Mouse (Mus musculus): ENCODE data around the gene Kl. TPM values are rescaled to one million over a fixed set of nuclear protein-coding genes. Genes with fewer than 3 reads are reported as not detected.

Gene Kl
- polyA plus RNA-seq, 1 experiment from 2014 or later: 0.16 TPM

GRCm38 (mm10) chr5:150945576-150945975 is 6.8 kb upstream of the Kl start:
- peak; percentile 40 for TF ChIP-seq CTCF (IDR thresholded peaks at IDR 0.05; ENCODE audit: low read depth)
- WGBS: 96% methylated on average over 2 of the region's 2 CpGs
- DNase-seq (no peak), ATAC-seq (ENCODE audit: insufficient read depth) (no peak)
- no peak overlapping the region for H3K27ac ChIP-seq (ENCODE audit: low read depth)
- no peaks in the 10 kb centered on the region for H3K36me3 ChIP-seq (ENCODE audit: insufficient read depth)
- H3K4me1 ChIP-seq (ENCODE audit: insufficient read depth): no peaks in the 10 kb centered on the region
- no peak overlapping the region for H3K4me2 ChIP-seq
- H3K9ac ChIP-seq: no peak overlapping the region
- no peaks in the 10 kb centered on the region for H3K27me3 ChIP-seq (ENCODE audit: insufficient read depth, low read length)
- H3K4me3 ChIP-seq (ENCODE audit: low read depth, low read length): no peak overlapping the region
- H3K9me3 ChIP-seq (ENCODE audit: low read depth, low read length): no peaks in the 10 kb centered on the region

- Histone ChIP-seq H3K4me1 (ENCODE audit: insufficient read depth) (no peaks in the 10 kb centered on the region), H3K4me2 (no peak overlapping the region), H3K9me3 (ENCODE audit: low read depth, low read length) (no peaks in the 10 kb centered on the region), H3K27ac (ENCODE audit: low read depth) (no peak overlapping the region), H3K27me3 (ENCODE audit: insufficient read depth, low read length) (peaks cover 31% of the 10 kb centered on the region), H3K36me3 (ENCODE audit: insufficient read depth) (no peaks in the 10 kb centered on the region), H3K4me3 (ENCODE audit: low read depth, low read length) (no peak overlapping the region), H3K9ac (no peak overlapping the region)
- DNase-seq: no peak
- WGBS: 79% methylated on average over 3 of the region's 3 CpGs
- no peak for TF ChIP-seq CTCF (IDR thresholded peaks at IDR 0.05; ENCODE audit: low read depth)
- no peak for ATAC-seq (ENCODE audit: insufficient read depth)
Measured at GRCm38 (mm10) chr5:150949131-150949530, 3.3 kb upstream of the Kl start.

GRCm38 (mm10) chr5:150951325-150951724 is 1.1 kb upstream of the Kl start:
- H3K4me3 ChIP-seq (ENCODE audit: low read depth, low read length): no peak overlapping the region
- peaks cover 35% of the 10 kb centered on the region for H3K27me3 ChIP-seq (ENCODE audit: insufficient read depth, low read length)
- no peaks in the 10 kb centered on the region for H3K4me1 ChIP-seq (ENCODE audit: insufficient read depth)
- no peaks in the 10 kb centered on the region for H3K36me3 ChIP-seq (ENCODE audit: insufficient read depth)
- H3K4me2 ChIP-seq: no peak overlapping the region
- no peak for ATAC-seq (ENCODE audit: insufficient read depth)
- DNase-seq: no peak
- WGBS: 87% methylated on average over 7 of the region's 7 CpGs
- no peaks in the 10 kb centered on the region for H3K9me3 ChIP-seq (ENCODE audit: low read depth, low read length)
- no peak overlapping the region for H3K27ac ChIP-seq (ENCODE audit: low read depth)
- no peak overlapping the region for H3K9ac ChIP-seq
- TF ChIP-seq CTCF (IDR thresholded peaks at IDR 0.05; ENCODE audit: low read depth): no peak

- Histone ChIP-seq H3K9ac (peak overlapping the region; percentile 40), H3K4me3 (ENCODE audit: low read depth, low read length) (peak overlapping the region; percentile 48), H3K36me3 (ENCODE audit: insufficient read depth) (no peaks in the 10 kb centered on the region), H3K9me3 (ENCODE audit: low read depth, low read length) (no peaks in the 10 kb centered on the region), H3K4me2 (peak overlapping the region; percentile 86), H3K27ac (ENCODE audit: low read depth) (no peak overlapping the region), H3K4me1 (ENCODE audit: insufficient read depth) (no peaks in the 10 kb centered on the region), H3K27me3 (ENCODE audit: insufficient read depth, low read length) (peaks cover 35% of the 10 kb centered on the region)
- 2% methylated on average over 78 of the region's 89 CpGs for WGBS
- peak; percentile 66 for DNase-seq
- peak; percentile 42 for TF ChIP-seq CTCF (IDR thresholded peaks at IDR 0.05; ENCODE audit: low read depth)
- peak; percentile 82 for ATAC-seq (ENCODE audit: insufficient read depth)
Measured at GRCm38 (mm10) chr5:150952669-150953521, 488 bp downstream of the Kl start.

GRCm38 (mm10) chr5:150954791-150955190 is 2.4 kb downstream of the Kl start:
- H3K4me1 ChIP-seq (ENCODE audit: insufficient read depth): no peaks in the 10 kb centered on the region
- no peaks in the 10 kb centered on the region for H3K9me3 ChIP-seq (ENCODE audit: low read depth, low read length)
- no peak overlapping the region for H3K27ac ChIP-seq (ENCODE audit: low read depth)
- H3K4me2 ChIP-seq: no peak overlapping the region
- 85% methylated on average over 9 of the region's 9 CpGs for WGBS
- H3K27me3 ChIP-seq (ENCODE audit: insufficient read depth, low read length): peaks cover 35% of the 10 kb centered on the region
- ATAC-seq (ENCODE audit: insufficient read depth) (no peak), DNase-seq (no peak)
- H3K4me3 ChIP-seq (ENCODE audit: low read depth, low read length): no peak overlapping the region
- TF ChIP-seq CTCF (IDR thresholded peaks at IDR 0.05; ENCODE audit: low read depth): no peak
- H3K36me3 ChIP-seq (ENCODE audit: insufficient read depth): no peaks in the 10 kb centered on the region
- no peak overlapping the region for H3K9ac ChIP-seq

- no peak for DNase-seq
- 55% methylated on average over 1 of the region's 1 CpGs for WGBS
Measured at GRCm38 (mm10) chr5:150959861-150960260, 7.5 kb downstream of the Kl start.

GRCm38 (mm10) chr5:150961615-150962014 is 9.2 kb downstream of the Kl start:
- Histone ChIP-seq H3K9ac (no peak overlapping the region), H3K27ac (ENCODE audit: low read depth) (no peak overlapping the region), H3K4me1 (ENCODE audit: insufficient read depth) (no peaks in the 10 kb centered on the region), H3K9me3 (ENCODE audit: low read depth, low read length) (no peaks in the 10 kb centered on the region), H3K36me3 (ENCODE audit: insufficient read depth) (no peaks in the 10 kb centered on the region), H3K4me2 (no peak overlapping the region), H3K4me3 (ENCODE audit: low read depth, low read length) (no peak overlapping the region), H3K27me3 (ENCODE audit: insufficient read depth, low read length) (no peaks in the 10 kb centered on the region)
- no peak for DNase-seq
- no peak for ATAC-seq (ENCODE audit: insufficient read depth)
- 88% methylated on average over 1 of the region's 1 CpGs for WGBS
- no peak for TF ChIP-seq CTCF (IDR thresholded peaks at IDR 0.05; ENCODE audit: low read depth)

More at GRCm38 (mm10) chr5:150959861-150960260, 7.5 kb downstream of the Kl start:
- H3K9me3 ChIP-seq (ENCODE audit: low read depth, low read length): no peaks in the 10 kb centered on the region
- no peak for TF ChIP-seq CTCF (IDR thresholded peaks at IDR 0.05; ENCODE audit: low read depth)
- H3K36me3 ChIP-seq (ENCODE audit: insufficient read depth): no peaks in the 10 kb centered on the region
- H3K27ac ChIP-seq (ENCODE audit: low read depth): no peak overlapping the region
- no peak overlapping the region for H3K9ac ChIP-seq
- H3K4me1 ChIP-seq (ENCODE audit: insufficient read depth): no peaks in the 10 kb centered on the region
- H3K4me3 ChIP-seq (ENCODE audit: low read depth, low read length): no peak overlapping the region
- H3K27me3 ChIP-seq (ENCODE audit: insufficient read depth, low read length): no peaks in the 10 kb centered on the region
- H3K4me2 ChIP-seq: no peak overlapping the region
- ATAC-seq (ENCODE audit: insufficient read depth): no peak
